Mouse (Mus musculus): Measurements from ENCODE around the gene Zmiz2. TPM values are rescaled to one million over a fixed set of nuclear protein-coding genes. Genes with fewer than 3 reads are reported as not detected.
"Not testable (repeated sequence)": the region's sequence is repeated elsewhere in the genome, so short reads cannot be mapped to it uniquely, and the experiment has no call there.

Zmiz2 gene
- polyA plus RNA-seq, 1 experiment from 2014 or later: 8.7 TPM

DNA sequence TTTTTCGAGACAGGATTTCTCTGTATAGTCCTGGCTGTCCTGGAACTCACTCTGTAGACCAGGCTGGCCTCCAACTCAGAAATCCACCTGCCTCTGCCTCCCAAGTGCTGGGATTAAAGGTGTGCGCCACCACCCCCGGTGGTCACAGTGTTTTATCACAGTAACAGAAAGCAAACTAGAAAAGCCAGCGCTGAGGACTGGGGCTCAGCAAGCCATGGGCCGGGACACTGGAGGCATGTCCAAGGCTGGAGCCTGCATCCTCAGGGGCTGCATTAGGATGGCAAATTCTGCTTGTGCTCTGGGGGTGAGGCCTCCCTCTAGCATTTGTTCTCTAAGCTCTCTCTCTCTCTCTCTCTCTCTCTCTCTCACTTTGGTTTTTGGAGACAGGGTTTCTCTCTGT lies 21.9 kb downstream of the Zmiz2 start:
- 88% methylated on average over 5 of the region's 5 CpGs for WGBS
- not testable (repeated sequence) for H3K4me2 ChIP-seq (replicated peaks; ENCODE audit: low read depth, low read length); H3K27ac ChIP-seq (ENCODE audit: low read length); ATAC-seq; H3K9me3 ChIP-seq (ENCODE audit: low read length); H3K4me3 ChIP-seq (ENCODE audit: low read depth, low read length); DNase-seq (ENCODE audit: low spot score); H3K27me3 ChIP-seq (replicated peaks; ENCODE audit: insufficient read depth, low read length); H3K9ac ChIP-seq (replicated peaks; ENCODE audit: low read depth); H3K36me3 ChIP-seq (ENCODE audit: insufficient read depth, low read length)
- TF ChIP-seq CTCF (IDR thresholded peaks at IDR 0.05): 0 out of 2 replicates have a peak, but pooled peaks have one; percentile 11
- H3K4me1 ChIP-seq (ENCODE audit: insufficient read depth, low read depth, low read length): peaks cover 13% of the 10 kb centered on the region

DNA sequence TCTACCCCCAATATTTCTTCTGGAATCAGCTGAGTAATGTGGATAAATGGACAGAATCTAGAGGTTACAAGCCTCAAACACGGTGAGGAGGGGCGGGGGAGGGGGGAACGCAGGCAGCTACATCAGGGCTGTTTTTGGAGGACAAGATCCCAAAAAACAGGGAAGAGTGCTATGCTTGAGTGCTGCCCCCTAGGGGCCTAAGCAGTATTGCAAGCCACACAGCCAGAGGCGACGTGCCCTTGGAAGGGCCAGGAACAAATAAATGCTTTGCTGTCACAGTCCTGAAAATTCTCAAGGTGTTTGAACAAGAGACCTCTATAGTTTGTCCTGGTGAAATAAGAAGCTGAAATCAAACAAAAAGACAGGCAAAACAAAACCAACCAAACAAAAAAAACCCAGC lies 22.8 kb downstream of the Zmiz2 start:
- no peak overlapping the region for H3K27ac ChIP-seq (ENCODE audit: low read length)
- H3K9me3 ChIP-seq (ENCODE audit: low read length): no peaks in the 10 kb centered on the region
- H3K4me2 ChIP-seq (replicated peaks; ENCODE audit: low read depth, low read length): no peak overlapping the region
- TF ChIP-seq CTCF (IDR thresholded peaks at IDR 0.05) (peak; percentile 90), EP300 (IDR thresholded peaks at IDR 0.05) (no peak)
- no peak overlapping the region for H3K9ac ChIP-seq (replicated peaks; ENCODE audit: low read depth)
- ATAC-seq (no peak), DNase-seq (ENCODE audit: low spot score) (peak; percentile 78)
- peaks cover 4% of the 10 kb centered on the region; the same call in 1 of the 2 replicates for H3K4me1 ChIP-seq (ENCODE audit: insufficient read depth, low read depth, low read length)
- no peaks in the 10 kb centered on the region for H3K36me3 ChIP-seq (ENCODE audit: insufficient read depth, low read length)
- 4% methylated on average over 5 of the region's 5 CpGs for WGBS
- no peak overlapping the region for H3K4me3 ChIP-seq (ENCODE audit: low read depth, low read length)
- no peaks in the 10 kb centered on the region for H3K27me3 ChIP-seq (replicated peaks; ENCODE audit: insufficient read depth, low read length)

- H3K4me1 ChIP-seq (ENCODE audit: insufficient read depth, low read depth, low read length): peaks cover 11% of the 10 kb centered on the region; the same call in 1 of the 2 replicates
- H3K9me3 ChIP-seq (ENCODE audit: low read length): no peaks in the 10 kb centered on the region
- no peak overlapping the region for H3K4me2 ChIP-seq (replicated peaks; ENCODE audit: low read depth, low read length)
- no peaks in the 10 kb centered on the region for H3K27me3 ChIP-seq (replicated peaks; ENCODE audit: insufficient read depth, low read length)
- no peak overlapping the region for H3K27ac ChIP-seq (ENCODE audit: low read length)
- H3K4me3 ChIP-seq (ENCODE audit: low read depth, low read length): no peak overlapping the region
- no peak for DNase-seq (ENCODE audit: low spot score)
- no peaks in the 10 kb centered on the region; the same call in 1 of the 2 replicates for H3K36me3 ChIP-seq (ENCODE audit: insufficient read depth, low read length)
- TF ChIP-seq EP300 (IDR thresholded peaks at IDR 0.05): no peak
- no peak overlapping the region for H3K9ac ChIP-seq (replicated peaks; ENCODE audit: low read depth)
- WGBS: 91% methylated on average over 9 of the region's 12 CpGs
- no peak for ATAC-seq
Observed at GRCm38 (mm10) chr11:6413264-6413663, 24.4 kb downstream of the Zmiz2 start.

- Histone ChIP-seq H3K27me3 (replicated peaks; ENCODE audit: insufficient read depth, low read length) (no peaks in the 10 kb centered on the region), H3K9me3 (ENCODE audit: low read length) (no peaks in the 10 kb centered on the region), H3K36me3 (ENCODE audit: insufficient read depth, low read length) (peaks cover 11% of the 10 kb centered on the region; the same call in 1 of the 2 replicates), H3K27ac (ENCODE audit: low read length) (peak within 1 kb of the TSS; percentile 99), H3K4me1 (ENCODE audit: insufficient read depth, low read depth, low read length) (peaks cover 11% of the 10 kb centered on the region), H3K4me3 (ENCODE audit: low read depth, low read length) (peak within 1 kb of the TSS; percentile 68), H3K9ac (replicated peaks; ENCODE audit: low read depth) (peak within 1 kb of the TSS; percentile 88), H3K4me2 (replicated peaks; ENCODE audit: low read depth, low read length) (peak within 1 kb of the TSS; percentile 81)
- WGBS: 6% methylated on average over 21 of the region's 21 CpGs
- TF ChIP-seq EP300 (IDR thresholded peaks at IDR 0.05) (peak; percentile 43; the same call in 1 of the 2 replicates), CTCF (IDR thresholded peaks at IDR 0.05) (no peak)
- DNase-seq (ENCODE audit: low spot score) (peak; percentile 39), ATAC-seq (peak; percentile 58)
Observed at GRCm38 (mm10) chr11:6414751-6415550, 26.1 kb downstream of the Zmiz2 start, which contains the start of gene Ppia. Ppia (plus strand) TSS chr11:6415443.

DNA sequence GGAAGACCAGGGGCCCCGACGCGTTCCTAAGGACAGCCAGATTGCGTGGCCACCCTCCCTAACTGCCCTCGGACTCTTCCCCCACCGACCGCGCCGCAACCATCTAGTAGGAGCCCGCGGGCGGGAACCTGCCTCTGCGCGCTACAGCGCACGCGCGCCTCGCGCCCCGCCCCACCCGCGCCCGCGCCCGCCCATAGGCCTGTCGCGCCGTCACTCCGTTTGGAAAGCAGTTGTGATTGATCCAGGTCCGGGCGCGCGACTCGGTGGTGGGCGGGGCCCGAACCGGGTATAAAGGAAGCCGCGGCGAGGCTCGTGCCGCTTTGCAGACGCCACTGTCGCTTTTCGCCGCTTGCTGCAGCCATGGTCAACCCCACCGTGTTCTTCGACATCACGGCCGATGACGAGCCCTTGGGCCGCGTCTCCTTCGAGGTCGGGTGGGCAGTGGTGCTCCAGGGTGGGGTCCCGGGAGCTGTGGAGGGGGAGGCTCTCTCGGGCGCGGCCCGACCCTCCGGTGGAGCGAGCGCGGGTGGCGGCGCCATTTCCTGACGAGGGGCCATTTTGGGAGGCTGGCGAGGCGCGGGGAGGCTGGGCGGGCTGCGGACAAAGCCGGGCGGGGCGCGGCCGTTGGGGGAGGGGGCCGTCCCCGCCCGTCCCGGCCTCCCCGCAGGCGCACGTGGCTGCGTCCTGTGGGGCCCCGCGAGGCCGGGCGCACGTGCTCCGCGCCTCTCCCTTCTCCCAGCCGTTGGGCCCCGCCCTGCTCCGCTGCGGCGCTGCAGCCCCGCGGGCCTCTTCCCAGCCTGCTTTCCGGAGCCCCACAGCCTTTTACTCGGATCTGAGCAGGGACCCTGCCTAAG lies 26.9 kb downstream of the Zmiz2 start:
- WGBS: under 1% methylated on average over 56 of the region's 102 CpGs

More for the DNA sequence above, 26.9 kb downstream of the Zmiz2 start:
- TF ChIP-seq CTCF (IDR thresholded peaks at IDR 0.05) (0 out of 2 replicates have a peak, but pooled peaks have one; percentile 2), EP300 (IDR thresholded peaks at IDR 0.05) (no peak)
- peak overlapping the region; percentile 68 for H3K4me3 ChIP-seq (ENCODE audit: low read depth, low read length)
- H3K27ac ChIP-seq (ENCODE audit: low read length): peak overlapping the region; percentile 99
- H3K4me1 ChIP-seq (ENCODE audit: insufficient read depth, low read depth, low read length): peaks cover 11% of the 10 kb centered on the region
- peak; percentile 96 for DNase-seq (ENCODE audit: low spot score)
- peak overlapping the region; percentile 88 for H3K9ac ChIP-seq (replicated peaks; ENCODE audit: low read depth)
- H3K36me3 ChIP-seq (ENCODE audit: insufficient read depth, low read length): peaks cover 18% of the 10 kb centered on the region; the same call in 1 of the 2 replicates
- peak; percentile 94 for ATAC-seq
- H3K27me3 ChIP-seq (replicated peaks; ENCODE audit: insufficient read depth, low read length): no peaks in the 10 kb centered on the region
- no peaks in the 10 kb centered on the region for H3K9me3 ChIP-seq (ENCODE audit: low read length)
- H3K4me2 ChIP-seq (replicated peaks; ENCODE audit: low read depth, low read length): peak overlapping the region; percentile 81
